ENCODE assay signal across 15 mouse cellular contexts in genomic region chr2:106756354-106757103, GRCm38 (mm10).
DNase-seq lines count a peak whose midpoint lies in the region; ATAC-seq and TF ChIP-seq lines count a peak whose summit lies in the region.
"Had no signal": no experiment of that assay in that cellular context is flagged by ENCODE, and none has a peak within 500 bp of the region (broad histone marks: within the 10 kb centered on the region; RNA-seq: fewer than 3 reads in every experiment).

No protein-coding gene starts in this region.

- DNase-seq in hindbrain, embryonic 10.5 days (ENCODE audit: low spot score): peak; percentile 29
- DNase-seq in hindbrain, embryonic 14.5 days (ENCODE audit: low spot score): no peak
- DNase-seq in liver, embryonic 11.5 days (ENCODE audit: low spot score): no peak
- DNase-seq in embryo, embryonic 11.5 days (ENCODE audit: low read depth, low spot score): peak; percentile 34
- DNase-seq in limb, embryonic 10.5 days (ENCODE audit: low spot score): peak; percentile 50
- no peak for DNase-seq in left cerebral cortex, adult 8-10 months (ENCODE audit: low spot score in 2 of 2)
- DNase-seq in stomach, postnatal 0 days (ENCODE audit: low spot score): no peak
- DNase-seq: cerebellum, adult 18-20 months; thymus, postnatal 14 days had no signal

- no peak for TF ChIP-seq EP300 in stomach, postnatal 0 days (optimal IDR thresholded peaks at IDR 0.05)

- no peak for ATAC-seq in hindbrain, embryonic 14.5 days (ENCODE audit: low FRiP score)
- ATAC-seq in liver, embryonic 16.5 days (ENCODE audit: low read depth): 0 out of 2 replicates have a peak, but pooled peaks have one; percentile 24
- ATAC-seq in liver, embryonic 11.5 days (replicated peaks; ENCODE audit: low FRiP score): no peak
- no peak for ATAC-seq in stomach, postnatal 0 days (ENCODE audit: low FRiP score, low TSS enrichment)
- ATAC-seq: activated CD4-positive, CD25-positive, alpha-beta regulatory T cell, adult 4 months; inflammation-experienced regulatory T-cells, adult 6 months had no signal

- H3K9me3 ChIP-seq in hindbrain, embryonic 10.5 days: no peaks in the 10 kb centered on the region
- H3K9me3 ChIP-seq in hindbrain, embryonic 14.5 days (ENCODE audit: control insufficient read depth, low read length): no peaks in the 10 kb centered on the region
- no peaks in the 10 kb centered on the region for H3K9me3 ChIP-seq in liver, embryonic 16.5 days (replicated peaks; ENCODE audit: control insufficient read depth, low read length)
- no peaks in the 10 kb centered on the region for H3K9me3 ChIP-seq in liver, embryonic 11.5 days (ENCODE audit: control insufficient read depth, low read length)
- no peaks in the 10 kb centered on the region for H3K9me3 ChIP-seq in limb, embryonic 10.5 days (replicated peaks)
- no peaks in the 10 kb centered on the region for H3K9me3 ChIP-seq in stomach, postnatal 0 days (ENCODE audit: control insufficient read depth, low read length)
- H3K9me3 ChIP-seq: limb, embryonic 13.5 days; lung, embryonic 15.5 days had no signal

- no peak overlapping the region for H3K4me3 ChIP-seq in hindbrain, embryonic 10.5 days
- H3K4me3 ChIP-seq in hindbrain, embryonic 14.5 days (replicated peaks; ENCODE audit: low read length): no peak overlapping the region
- H3K4me3 ChIP-seq in liver, embryonic 16.5 days (ENCODE audit: low read depth, low read length): no peak overlapping the region
- no peak overlapping the region for H3K4me3 ChIP-seq in liver, embryonic 11.5 days (ENCODE audit: low read depth, low read length)
- H3K4me3 ChIP-seq in limb, embryonic 10.5 days: no peak overlapping the region
- H3K4me3 ChIP-seq in stomach, postnatal 0 days (ENCODE audit: low read depth, low read length): no peak overlapping the region
- H3K4me3 ChIP-seq: limb, embryonic 13.5 days; lung, embryonic 15.5 days; megakaryocyte, embryonic 14.5 days had no signal

- no peak overlapping the region for H3K27ac ChIP-seq in hindbrain, embryonic 10.5 days
- H3K27ac ChIP-seq in hindbrain, embryonic 14.5 days: no peak overlapping the region
- no peak overlapping the region for H3K27ac ChIP-seq in liver, embryonic 16.5 days (ENCODE audit: low read length)
- no peak overlapping the region for H3K27ac ChIP-seq in liver, embryonic 11.5 days (ENCODE audit: low read depth, low read length)
- H3K27ac ChIP-seq in limb, embryonic 10.5 days: no peak overlapping the region
- H3K27ac ChIP-seq in stomach, postnatal 0 days (replicated peaks): no peak overlapping the region
- H3K27ac ChIP-seq: limb, embryonic 13.5 days; lung, embryonic 15.5 days had no signal

- H3K36me3 ChIP-seq in hindbrain, embryonic 10.5 days: no peaks in the 10 kb centered on the region
- no peaks in the 10 kb centered on the region for H3K36me3 ChIP-seq in hindbrain, embryonic 14.5 days (replicated peaks; ENCODE audit: control insufficient read depth, insufficient read depth)
- H3K36me3 ChIP-seq in liver, embryonic 16.5 days (ENCODE audit: control insufficient read depth, insufficient read depth): no peaks in the 10 kb centered on the region
- H3K36me3 ChIP-seq in liver, embryonic 11.5 days (ENCODE audit: control insufficient read depth, insufficient read depth, low read length): no peaks in the 10 kb centered on the region
- H3K36me3 ChIP-seq in limb, embryonic 10.5 days: no peaks in the 10 kb centered on the region
- H3K36me3 ChIP-seq in stomach, postnatal 0 days (ENCODE audit: control insufficient read depth, insufficient read depth, low read length): no peaks in the 10 kb centered on the region
- H3K36me3 ChIP-seq: limb, embryonic 13.5 days; lung, embryonic 15.5 days had no signal

- peaks cover 28% of the 10 kb centered on the region for H3K4me1 ChIP-seq in hindbrain, embryonic 10.5 days (replicated peaks)
- H3K4me1 ChIP-seq in hindbrain, embryonic 14.5 days (replicated peaks; ENCODE audit: control insufficient read depth, insufficient read depth, low read length): peaks cover 11% of the 10 kb centered on the region; the same call in 1 of the 2 replicates
- no peaks in the 10 kb centered on the region for H3K4me1 ChIP-seq in liver, embryonic 16.5 days (ENCODE audit: control insufficient read depth, low read depth, low read length)
- no peaks in the 10 kb centered on the region for H3K4me1 ChIP-seq in liver, embryonic 11.5 days (replicated peaks; ENCODE audit: control insufficient read depth, insufficient read depth, low read length)
- peaks cover 29% of the 10 kb centered on the region for H3K4me1 ChIP-seq in limb, embryonic 10.5 days
- H3K4me1 ChIP-seq in stomach, postnatal 0 days (replicated peaks; ENCODE audit: control insufficient read depth, insufficient read depth): no peaks in the 10 kb centered on the region
- H3K4me1 ChIP-seq: megakaryocyte, embryonic 14.5 days had no signal

- H3K9ac ChIP-seq in hindbrain, embryonic 14.5 days: no peak overlapping the region
- no peak overlapping the region for H3K9ac ChIP-seq in liver, embryonic 16.5 days (ENCODE audit: low read depth, low read length)
- no peak overlapping the region for H3K9ac ChIP-seq in liver, embryonic 11.5 days (ENCODE audit: low read depth, low read length)
- H3K9ac ChIP-seq in stomach, postnatal 0 days (ENCODE audit: low read length): no peak overlapping the region
- H3K9ac ChIP-seq: limb, embryonic 13.5 days; lung, embryonic 15.5 days had no signal

- H3K4me2 ChIP-seq in hindbrain, embryonic 14.5 days (replicated peaks): no peak overlapping the region
- H3K4me2 ChIP-seq in liver, embryonic 16.5 days (ENCODE audit: low read depth, low read length): no peak overlapping the region
- no peak overlapping the region for H3K4me2 ChIP-seq in liver, embryonic 11.5 days
- no peak overlapping the region for H3K4me2 ChIP-seq in stomach, postnatal 0 days (replicated peaks; ENCODE audit: low read depth)
- H3K4me2 ChIP-seq: limb, embryonic 13.5 days; lung, embryonic 15.5 days had no signal

- no peak for TF ChIP-seq CTCF in stomach, postnatal 0 days (IDR thresholded peaks at IDR 0.05; ENCODE audit: low read depth)

- WGBS in hindbrain, embryonic 10.5 days: 24% methylated on average over 13 of the region's 13 CpGs
- WGBS in hindbrain, embryonic 14.5 days: 22% methylated on average over 13 of the region's 13 CpGs
- 56% methylated on average over 13 of the region's 13 CpGs for WGBS in liver, embryonic 16.5 days (ENCODE audit: insufficient replicate concordance)
- 66% methylated on average over 13 of the region's 13 CpGs for WGBS in liver, embryonic 11.5 days
- 22% methylated on average over 13 of the region's 13 CpGs for WGBS in limb, embryonic 10.5 days
- 55% methylated on average over 13 of the region's 13 CpGs for WGBS in stomach, postnatal 0 days

- peaks cover 57% of the 10 kb centered on the region for H3K27me3 ChIP-seq in hindbrain, embryonic 10.5 days (ENCODE audit: insufficient read depth, poor library complexity, severe bottlenecking)
- H3K27me3 ChIP-seq in hindbrain, embryonic 14.5 days (ENCODE audit: control insufficient read depth, insufficient read depth, low read length): no peaks in the 10 kb centered on the region
- no peaks in the 10 kb centered on the region for H3K27me3 ChIP-seq in liver, embryonic 16.5 days (ENCODE audit: control insufficient read depth, insufficient read depth, low read depth, low read length)
- H3K27me3 ChIP-seq in liver, embryonic 11.5 days (replicated peaks; ENCODE audit: control insufficient read depth, insufficient read depth, low read length): no peaks in the 10 kb centered on the region
- H3K27me3 ChIP-seq in limb, embryonic 10.5 days (ENCODE audit: low read depth, poor library complexity, severe bottlenecking): no peaks in the 10 kb centered on the region
- H3K27me3 ChIP-seq in stomach, postnatal 0 days (ENCODE audit: control insufficient read depth, insufficient read depth, low read length): no peaks in the 10 kb centered on the region
- H3K27me3 ChIP-seq: limb, embryonic 13.5 days; lung, embryonic 15.5 days; megakaryocyte, embryonic 14.5 days had no signal

Comparison
In these comparisons a context has a peak if more than half of its experiments do, and no peak if none do; other contexts are left out.
1. DNase-seq: peak in hindbrain, embryonic 10.5 days (single experiment), embryo, embryonic 11.5 days (single experiment) and limb, embryonic 10.5 days (single experiment); none in hindbrain, embryonic 14.5 days (single experiment), liver, embryonic 11.5 days (single experiment), left cerebral cortex, adult 8-10 months (0 of 2) and stomach, postnatal 0 days (single experiment).